In genomic region chr2:101762405-101762804, GRCm38 (mm10) we compare ENCODE assay signal across 8 mouse cellular contexts.
DNase-seq lines count a peak whose midpoint lies in the region; ATAC-seq and TF ChIP-seq lines count a peak whose summit lies in the region.

No protein-coding gene starts in this region.

- no peak for ATAC-seq in heart, embryonic 11.5 days (replicated peaks; ENCODE audit: insufficient number of reproducible peaks, low FRiP score, low TSS enrichment)
- ATAC-seq in forebrain, embryonic 13.5 days = no peak

- H3K4me2 ChIP-seq in heart, embryonic 11.5 days = no peak overlapping the region
- H3K4me2 ChIP-seq in forebrain, embryonic 13.5 days = no peak overlapping the region

- H3K9me3 ChIP-seq in heart, embryonic 11.5 days (replicated peaks; ENCODE audit: control insufficient read depth, low read length) = no peaks in the 10 kb centered on the region
- H3K9me3 ChIP-seq in forebrain, embryonic 13.5 days (replicated peaks) = no peaks in the 10 kb centered on the region

- no peaks in the 10 kb centered on the region for H3K27me3 ChIP-seq in heart, adult 2 months (ENCODE audit: control insufficient read depth, insufficient read depth, low read length)
- no peaks in the 10 kb centered on the region for H3K27me3 ChIP-seq in heart, embryonic 11.5 days (ENCODE audit: control insufficient read depth, insufficient read depth, low read length)
- no peaks in the 10 kb centered on the region for H3K27me3 ChIP-seq in forebrain, embryonic 13.5 days

- H3K4me1 ChIP-seq in heart, adult 2 months (ENCODE audit: control insufficient read depth, insufficient read depth, low read length) = peaks cover 4% of the 10 kb centered on the region
- H3K4me1 ChIP-seq in heart, embryonic 11.5 days (ENCODE audit: control insufficient read depth, insufficient read depth, low read length) = no peaks in the 10 kb centered on the region
- peaks cover 3% of the 10 kb centered on the region; the same call in 1 of the 2 replicates for H3K4me1 ChIP-seq in forebrain, embryonic 13.5 days

- TF ChIP-seq POLR2A in heart, adult 2 months (IDR thresholded peaks at IDR 0.05; ENCODE audit: insufficient read depth, low read depth, low read length) = no peak
- TF ChIP-seq POLR2A in brain, embryonic 14.5 days (IDR thresholded peaks at IDR 0.05; ENCODE audit: borderline replicate concordance, extremely low read depth, insufficient read depth, insufficient read length, poor library complexity, severe bottlenecking) = no peak

- TF ChIP-seq CTCF in heart, adult 2 months (IDR thresholded peaks at IDR 0.05) = no peak
- TF ChIP-seq CTCF in brain, embryonic 14.5 days (IDR thresholded peaks at IDR 0.05; ENCODE audit: borderline replicate concordance, extremely low read depth, insufficient read depth, insufficient read length) = no peak
- TF ChIP-seq CTCF in left cerebral cortex, adult 2 months (IDR thresholded peaks at IDR 0.05) = no peak

- intact Hi-C loops in heart, adult 2 months (cut with DNase I) = no loop called here
- intact Hi-C loops in left cerebral cortex, adult 2 months (cut with DNase I) = no loop called here

- peak; percentile 49 to 58 for DNase-seq in heart, adult 2 months
- peak; percentile 41 for DNase-seq in brain, embryonic 14.5 days (ENCODE audit: low read depth)
- peak; percentile 13 for DNase-seq in kidney, adult 18-20 months
- peak; percentile 62 for DNase-seq in lung, postnatal 36 days
- no peak for DNase-seq in left cerebral cortex, adult 2 months (ENCODE audit: extremely low spot score in 1 of 2, low spot score in 2 of 2)
- no peak for DNase-seq in cerebellum, adult 8-10 months

- no peak overlapping the region for H3K9ac ChIP-seq in heart, adult 2 months (ENCODE audit: low read depth, low read length)
- no peak overlapping the region for H3K9ac ChIP-seq in heart, embryonic 11.5 days (ENCODE audit: low read depth, low read length)
- no peak overlapping the region for H3K9ac ChIP-seq in forebrain, embryonic 13.5 days

- WGBS in heart, adult 2 months = 66% methylated on average over 10 of the region's 10 CpGs
- WGBS in heart, embryonic 11.5 days (ENCODE audit: insufficient replicate concordance) = 59% methylated on average over 10 of the region's 10 CpGs
- WGBS in forebrain, embryonic 13.5 days = 75% methylated on average over 10 of the region's 10 CpGs

- 0 out of 2 replicates have a peak, but pooled peaks have one; percentile 9 for TF ChIP-seq EP300 in heart, adult 2 months (IDR thresholded peaks at IDR 0.05; ENCODE audit: insufficient read depth, low read depth, low read length)

- H3K79me2 ChIP-seq in heart, adult 2 months (replicated peaks; ENCODE audit: control insufficient read depth, insufficient read depth, low read length) = no peaks in the 10 kb centered on the region

- H3K36me3 ChIP-seq in heart, adult 2 months (ENCODE audit: control insufficient read depth, insufficient read depth, low read length) = no peaks in the 10 kb centered on the region
- no peaks in the 10 kb centered on the region for H3K36me3 ChIP-seq in heart, embryonic 11.5 days (ENCODE audit: control insufficient read depth, insufficient read depth, low read length)
- H3K36me3 ChIP-seq in forebrain, embryonic 13.5 days (ENCODE audit: poor library complexity, severe bottlenecking) = no peaks in the 10 kb centered on the region

- H3K4me3 ChIP-seq in heart, adult 2 months = no peak overlapping the region
- no peak overlapping the region for H3K4me3 ChIP-seq in heart, embryonic 11.5 days (ENCODE audit: low read depth, low read length)
- H3K4me3 ChIP-seq in left cerebral cortex, adult 2 months = no peak overlapping the region
- H3K4me3 ChIP-seq in forebrain, embryonic 13.5 days = no peak overlapping the region

- H3K27ac ChIP-seq in heart, adult 2 months = peak overlapping the region; percentile 61
- H3K27ac ChIP-seq in heart, embryonic 11.5 days (ENCODE audit: low read depth, low read length) = no peak overlapping the region
- no peak overlapping the region; the same call in 1 of the 2 replicates for H3K27ac ChIP-seq in left cerebral cortex, adult 2 months
- H3K27ac ChIP-seq in forebrain, embryonic 13.5 days = no peak overlapping the region

Comparison
In these comparisons a context has a peak if more than half of its experiments do, and no peak if none do; other contexts are left out.
1. DNase-seq: peak in heart, adult 2 months (2 of 2), brain, embryonic 14.5 days (single experiment), kidney, adult 18-20 months (single experiment) and lung, postnatal 36 days (single experiment); none in left cerebral cortex, adult 2 months (0 of 2) and cerebellum, adult 8-10 months (single experiment).